Mouse (Mus musculus): ENCODE measurements at regions not wholly inside any gene's neighbourhood (a gene's known extent, or its start where the extent isn't known, plus 50 kb on each side); places are given as distances from the start of the nearest gene placed in this dataset. TPM values are rescaled to one million over a fixed set of nuclear protein-coding genes. Genes with fewer than 3 reads are reported as not detected.

- Histone ChIP-seq H3K9me3 (ENCODE audit: low read length) (no peaks in the 10 kb centered on the region), H3K4me2 (ENCODE audit: low read depth, low read length) (no peak overlapping the region), H3K4me3 (ENCODE audit: low read depth, low read length) (no peak overlapping the region), H3K27me3 (ENCODE audit: insufficient read depth, low read length) (no peaks in the 10 kb centered on the region), H3K9ac (replicated peaks) (no peak overlapping the region), H3K27ac (ENCODE audit: low read depth) (no peak overlapping the region), H3K4me1 (ENCODE audit: insufficient read depth) (no peaks in the 10 kb centered on the region), H3K36me3 (replicated peaks; ENCODE audit: insufficient read depth, low read length) (no peaks in the 10 kb centered on the region)
- WGBS (ENCODE audit: insufficient replicate concordance), result 76% methylated on average over 13 of the region's 13 CpGs
- TF ChIP-seq CTCF (IDR thresholded peaks at IDR 0.05; ENCODE audit: low read depth), result no peak
- TF ChIP-seq EP300 (IDR thresholded peaks at IDR 0.05; ENCODE audit: low read depth), result no peak
- DNase-seq (no peak), ATAC-seq (no peak)
Measured at GRCm38 (mm10) chr10:60891476-60892170, 60.2 kb upstream of the Unc5b start.

GRCm38 (mm10) chr10:60889792-60890191 lies 58.4 kb upstream of the Unc5b start:
- Histone ChIP-seq H3K9me3 (ENCODE audit: low read length) (no peaks in the 10 kb centered on the region), H3K27me3 (ENCODE audit: insufficient read depth, low read length) (no peaks in the 10 kb centered on the region), H3K4me3 (ENCODE audit: low read depth, low read length) (no peak overlapping the region), H3K9ac (replicated peaks) (no peak overlapping the region), H3K36me3 (replicated peaks; ENCODE audit: insufficient read depth, low read length) (no peaks in the 10 kb centered on the region), H3K27ac (ENCODE audit: low read depth) (no peak overlapping the region), H3K4me2 (ENCODE audit: low read depth, low read length) (no peak overlapping the region), H3K4me1 (ENCODE audit: insufficient read depth) (no peaks in the 10 kb centered on the region)
- no peak for ATAC-seq
- DNase-seq, result no peak
- WGBS (ENCODE audit: insufficient replicate concordance), result 85% methylated on average over 13 of the region's 13 CpGs
- no peak for TF ChIP-seq CTCF (IDR thresholded peaks at IDR 0.05; ENCODE audit: low read depth)
- TF ChIP-seq EP300 (IDR thresholded peaks at IDR 0.05; ENCODE audit: low read depth), result no peak

GRCm38 (mm10) chr10:60888541-60888940 lies 57.2 kb upstream of the Unc5b start:
- no peaks in the 10 kb centered on the region for H3K9me3 ChIP-seq (ENCODE audit: low read length)
- no peaks in the 10 kb centered on the region for H3K4me1 ChIP-seq (ENCODE audit: insufficient read depth)
- no peak overlapping the region for H3K4me2 ChIP-seq (ENCODE audit: low read depth, low read length)
- no peaks in the 10 kb centered on the region for H3K36me3 ChIP-seq (replicated peaks; ENCODE audit: insufficient read depth, low read length)
- DNase-seq, result no peak
- peak; percentile 33 for ATAC-seq
- TF ChIP-seq EP300 (IDR thresholded peaks at IDR 0.05; ENCODE audit: low read depth) (peak; percentile 41; the same call in 1 of the 2 replicates), CTCF (IDR thresholded peaks at IDR 0.05; ENCODE audit: low read depth) (no peak)
- WGBS (ENCODE audit: insufficient replicate concordance), result 12% methylated on average over 7 of the region's 7 CpGs
- no peak overlapping the region for H3K27ac ChIP-seq (ENCODE audit: low read depth)
- H3K27me3 ChIP-seq (ENCODE audit: insufficient read depth, low read length), result no peaks in the 10 kb centered on the region
- H3K4me3 ChIP-seq (ENCODE audit: low read depth, low read length), result no peak overlapping the region
- no peak overlapping the region for H3K9ac ChIP-seq (replicated peaks)

DNA sequence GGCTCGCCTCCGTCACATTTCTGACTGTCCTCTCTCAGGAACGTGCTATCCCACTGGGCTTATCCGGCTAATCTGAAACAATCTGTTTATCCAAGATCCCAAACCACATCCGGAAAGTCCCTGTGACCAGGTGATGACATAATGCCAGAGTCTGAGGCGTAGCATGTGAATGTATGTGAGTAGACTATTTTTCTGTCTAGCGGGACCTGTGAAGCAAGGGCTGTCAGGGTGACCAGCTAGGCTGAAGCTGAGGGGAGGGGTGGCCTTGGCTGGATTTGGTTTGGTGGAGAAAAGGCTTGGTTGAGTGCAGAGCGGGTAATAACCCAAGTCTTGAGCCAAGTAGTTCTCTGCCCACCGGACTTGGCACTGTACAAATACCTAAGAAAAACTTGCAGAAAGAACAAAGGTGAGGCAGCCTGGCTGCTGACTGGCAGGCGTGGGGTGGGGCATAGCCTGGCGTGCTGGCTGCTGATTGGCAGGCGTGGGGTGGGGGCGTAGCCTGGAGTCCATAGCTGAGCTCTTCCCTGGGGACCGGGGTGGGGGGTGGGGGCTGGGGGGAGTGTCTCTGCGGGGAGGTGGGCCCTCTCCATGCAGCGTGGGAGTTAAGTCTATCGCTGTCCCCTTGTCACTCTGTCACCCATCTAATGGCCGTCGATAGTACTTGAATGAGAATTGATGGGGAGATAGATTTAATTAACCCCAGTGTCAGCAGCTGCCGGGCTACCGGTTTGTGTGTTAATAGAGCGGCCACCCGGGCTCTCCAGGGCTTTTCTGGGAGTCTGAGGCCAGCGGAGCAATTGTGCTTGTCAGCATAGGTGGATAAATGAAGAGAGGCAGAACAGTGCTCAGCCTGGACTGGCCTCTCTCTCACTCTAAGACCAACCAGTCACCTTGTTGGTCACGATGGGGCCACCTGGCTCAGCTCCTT lies 54.2 kb upstream of the Unc5b start:
- Histone ChIP-seq H3K4me3 (ENCODE audit: low read depth, low read length) (no peak overlapping the region), H3K4me1 (ENCODE audit: insufficient read depth) (no peaks in the 10 kb centered on the region), H3K9ac (replicated peaks) (no peak overlapping the region), H3K4me2 (ENCODE audit: low read depth, low read length) (peak overlapping the region; percentile 18; the same call in 1 of the 2 replicates), H3K36me3 (replicated peaks; ENCODE audit: insufficient read depth, low read length) (no peaks in the 10 kb centered on the region), H3K27me3 (ENCODE audit: insufficient read depth, low read length) (no peaks in the 10 kb centered on the region), H3K9me3 (ENCODE audit: low read length) (no peaks in the 10 kb centered on the region), H3K27ac (ENCODE audit: low read depth) (no peak overlapping the region; the same call in 1 of the 2 replicates)
- no peak for TF ChIP-seq EP300 (IDR thresholded peaks at IDR 0.05; ENCODE audit: low read depth)
- TF ChIP-seq CTCF (IDR thresholded peaks at IDR 0.05; ENCODE audit: low read depth), result no peak
- ATAC-seq (peak; percentile 79), DNase-seq (peak; percentile 40)
- whole genome bisulfite sequencing (ENCODE audit: insufficient replicate concordance), result 37% methylated on average over 24 of the region's 25 CpGs

DNA sequence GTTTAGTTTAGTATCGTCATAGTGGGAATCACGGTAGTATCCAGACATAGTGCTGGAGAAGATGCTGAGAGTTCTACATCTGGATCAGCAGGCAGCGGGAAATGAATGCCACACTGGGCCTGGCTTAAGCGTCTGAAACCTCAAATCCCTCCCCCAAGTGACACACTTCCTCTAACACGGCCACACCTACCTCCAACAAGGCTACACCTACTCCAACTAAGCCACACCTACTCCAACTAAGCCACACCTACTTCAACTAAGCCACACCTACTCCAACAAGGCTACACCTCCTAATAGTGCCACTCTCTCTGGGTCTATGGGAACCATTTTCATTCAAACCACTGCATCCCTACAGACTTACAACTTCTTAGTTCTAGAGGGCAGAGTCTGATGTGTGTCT lies 53.4 kb upstream of the Unc5b start:
- Histone ChIP-seq H3K9me3 (ENCODE audit: low read length) (no peaks in the 10 kb centered on the region), H3K4me3 (ENCODE audit: low read depth, low read length) (no peak overlapping the region), H3K4me2 (ENCODE audit: low read depth, low read length) (no peak overlapping the region), H3K4me1 (ENCODE audit: insufficient read depth) (no peaks in the 10 kb centered on the region), H3K36me3 (replicated peaks; ENCODE audit: insufficient read depth, low read length) (no peaks in the 10 kb centered on the region), H3K27me3 (ENCODE audit: insufficient read depth, low read length) (no peaks in the 10 kb centered on the region), H3K27ac (ENCODE audit: low read depth) (no peak overlapping the region), H3K9ac (replicated peaks) (no peak overlapping the region)
- ATAC-seq (no peak), DNase-seq (no peak)
- no peak for TF ChIP-seq EP300 (IDR thresholded peaks at IDR 0.05; ENCODE audit: low read depth)
- TF ChIP-seq CTCF (IDR thresholded peaks at IDR 0.05; ENCODE audit: low read depth), result no peak
- WGBS (ENCODE audit: insufficient replicate concordance), result 77% methylated on average over 5 of the region's 5 CpGs

MicroRNAs encoded in the stretch of these regions (microRNA counts, 519-probe panel; counts per million panel counts)
- microRNA mmu-miR-466j, result not detected

Small RNA genes lying in the stretch of these regions (microRNA-seq; reads per million reads assigned to microRNA genes)
- gene Mir466j, result not detected
- gene Mir6408, result not detected

All from liver, postnatal 0 days (tissue).